Mouse (Mus musculus) fat pad, adult 2 months (tissue): ENCODE measurements around the gene Aqp6.

Experiments used
- DNase-seq: peaks from one replicate; pipeline ENCODE4 v3.0.0-alpha.2; 2011; ENCODE audit warnings: low read depth, low spot score; ENCODE audit errors: extremely low read depth

Gene Aqp6

GRCm38 (mm10) chr15:99643832-99644231, 42.6 kb downstream of the Aqp6 start:
- DNase-seq = no peak

- no peak for DNase-seq
Observed at GRCm38 (mm10) chr15:99644776-99645175, 43.6 kb downstream of the Aqp6 start.

DNA sequence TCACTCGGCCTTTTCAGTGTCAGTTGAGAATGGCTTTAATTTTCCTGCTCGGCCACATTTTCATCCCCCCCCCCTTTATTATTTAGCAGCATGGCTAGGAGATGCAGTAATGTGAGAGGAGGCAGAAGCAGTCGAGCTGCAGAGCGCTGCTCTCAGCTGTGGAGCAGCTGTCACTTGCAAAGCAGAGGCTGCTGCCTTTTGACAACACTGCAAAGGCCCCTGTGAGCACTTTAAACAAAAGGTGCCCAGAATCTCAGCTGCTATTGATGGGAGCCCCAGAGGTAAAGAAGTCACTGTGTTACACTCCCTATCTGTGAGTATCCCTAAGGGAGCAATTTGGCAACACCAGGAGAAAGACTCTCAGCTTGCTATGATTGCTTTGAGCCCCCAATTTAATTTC, 47.1 kb downstream of the Aqp6 start:
- DNase-seq = no peak

DNA sequence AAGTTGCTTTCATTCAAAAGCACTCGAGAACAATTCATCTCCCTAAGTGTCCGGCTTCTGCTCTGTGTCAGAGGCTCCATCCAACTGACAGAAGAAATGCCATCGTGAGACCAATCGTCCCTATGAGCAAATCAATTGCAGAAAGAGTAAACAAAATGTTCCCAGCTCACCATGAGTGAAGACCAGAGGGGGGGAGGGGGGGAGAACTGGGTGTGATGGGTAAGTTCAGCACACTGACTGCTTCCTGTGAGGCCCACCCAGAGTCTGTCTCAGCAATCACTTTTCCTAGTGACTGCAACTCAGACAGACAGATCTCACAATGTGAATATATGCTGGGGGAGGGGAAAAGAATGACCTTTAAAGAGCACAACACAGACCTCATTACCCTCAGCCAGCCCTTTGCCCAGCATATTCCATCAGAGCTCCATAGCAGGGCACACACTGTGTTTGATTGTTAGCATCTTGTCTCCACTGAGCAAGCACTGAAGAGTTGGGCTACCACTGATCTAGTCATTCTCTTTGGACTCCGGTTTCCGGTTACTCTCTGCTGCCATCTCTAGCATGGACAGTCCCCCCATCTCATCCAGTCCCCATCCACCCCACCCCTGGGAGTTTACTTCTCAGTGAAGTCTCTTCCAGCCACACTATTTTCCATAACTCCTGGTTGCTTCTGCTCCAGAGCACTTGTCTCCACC, 48.0 kb downstream of the Aqp6 start:
- no peak for DNase-seq

- DNase-seq = no peak
Observed at GRCm38 (mm10) chr15:99650304-99650703, 49.1 kb downstream of the Aqp6 start.

DNA sequence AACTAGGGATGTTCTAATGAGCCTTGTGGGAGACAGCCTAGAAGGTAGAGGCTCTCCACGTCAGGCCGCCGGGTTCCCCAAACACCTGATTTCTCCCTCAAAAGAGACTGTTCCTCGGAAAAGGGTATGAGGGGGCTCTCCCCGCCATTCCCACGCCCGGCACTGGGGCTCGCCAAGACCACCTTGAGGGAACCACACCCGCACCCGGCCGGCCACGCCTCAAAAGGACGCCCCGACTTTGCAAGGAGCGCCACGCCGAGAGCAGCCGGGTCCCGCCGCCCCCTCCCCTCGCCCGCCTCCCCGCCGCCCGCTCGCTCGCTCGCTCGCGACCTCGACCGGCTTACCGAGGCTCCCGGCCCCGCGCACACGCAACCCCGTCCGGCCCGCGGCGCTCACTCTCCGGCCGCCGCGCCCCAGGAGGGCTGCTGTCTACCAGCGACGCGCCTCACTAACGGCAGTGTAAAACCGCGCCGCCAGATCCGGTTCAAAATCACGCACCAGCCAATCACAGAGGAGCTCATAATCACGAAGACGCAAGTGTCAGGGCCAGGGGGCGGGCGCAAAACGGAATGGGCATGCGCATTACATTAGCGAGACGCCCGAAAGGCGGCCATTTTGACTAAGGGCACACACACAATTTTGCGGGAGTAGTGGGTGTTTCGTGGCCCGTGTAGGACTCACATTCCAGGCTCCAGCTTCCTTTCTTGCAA, 50.1 kb downstream of the Aqp6 start, which contains the start of gene Racgap1:
Gene Racgap1 (minus strand): TSS at position 494 of the 710 bp plus-strand sequence.
- peak; percentile 39 for DNase-seq

- no peak for DNase-seq
Observed at GRCm38 (mm10) chr15:99651984-99652872, 51.0 kb downstream of the Aqp6 start.

DNA sequence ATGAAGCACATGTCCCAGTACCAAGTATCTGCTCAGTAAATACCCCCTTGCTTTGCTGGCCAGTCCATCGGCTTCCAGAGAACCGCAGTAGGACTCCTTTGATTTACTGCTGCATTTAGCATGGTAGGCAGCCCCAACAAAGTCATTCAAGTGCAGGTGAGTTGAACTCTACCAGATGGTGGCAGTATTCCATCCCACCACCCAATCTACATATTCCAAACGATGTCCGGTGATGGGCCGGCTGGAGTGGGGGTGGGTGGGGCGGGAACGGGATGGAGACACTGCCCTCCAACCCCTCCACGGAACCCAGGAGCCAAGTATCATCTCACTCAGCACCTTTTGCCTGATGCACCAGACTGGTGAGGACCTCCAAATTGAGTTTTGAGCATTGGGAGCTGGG, 52.1 kb downstream of the Aqp6 start:
- DNase-seq = no peak

- no peak for DNase-seq
Observed at GRCm38 (mm10) chr15:99653876-99654275, 52.7 kb downstream of the Aqp6 start.
